Mouse (Mus musculus) A20 (cell line): ENCODE results near the gene Gm5935.
"Not testable (repeated sequence)": the region's sequence is repeated elsewhere in the genome, so short reads cannot be mapped to it uniquely, and the experiment has no call there.

ENCODE experiments used
- DNase-seq: peaks from one replicate; pipeline ENCODE4 v3.0.0-alpha.2; 2011; ENCODE audit warnings: low read depth, low spot score

Gm5935 gene

GRCm38 (mm10) chrX:24775064-24775463, at the start of gene Gm5935:
TSS of gene Gm5935 (minus strand) at chrX:24775164.
- DNase-seq = not testable (repeated sequence)
